Mouse (Mus musculus) forelimb bud, embryonic 11.5 days (tissue): Measurements from ENCODE around the gene Tnip1.
"Not testable (repeated sequence)": the region's sequence is repeated elsewhere in the genome, so short reads cannot be mapped to it uniquely, and the experiment has no call there.

Experiments
- DNase-seq: peaks from one replicate; pipeline ENCODE4 v3.0.0-alpha.2; 2012; ENCODE audit warnings: low read depth, low spot score

Gene Tnip1

GRCm38 (mm10) chr11:54911201-54911600 is 51.5 kb downstream of the Tnip1 start:
- no peak for DNase-seq

DNA sequence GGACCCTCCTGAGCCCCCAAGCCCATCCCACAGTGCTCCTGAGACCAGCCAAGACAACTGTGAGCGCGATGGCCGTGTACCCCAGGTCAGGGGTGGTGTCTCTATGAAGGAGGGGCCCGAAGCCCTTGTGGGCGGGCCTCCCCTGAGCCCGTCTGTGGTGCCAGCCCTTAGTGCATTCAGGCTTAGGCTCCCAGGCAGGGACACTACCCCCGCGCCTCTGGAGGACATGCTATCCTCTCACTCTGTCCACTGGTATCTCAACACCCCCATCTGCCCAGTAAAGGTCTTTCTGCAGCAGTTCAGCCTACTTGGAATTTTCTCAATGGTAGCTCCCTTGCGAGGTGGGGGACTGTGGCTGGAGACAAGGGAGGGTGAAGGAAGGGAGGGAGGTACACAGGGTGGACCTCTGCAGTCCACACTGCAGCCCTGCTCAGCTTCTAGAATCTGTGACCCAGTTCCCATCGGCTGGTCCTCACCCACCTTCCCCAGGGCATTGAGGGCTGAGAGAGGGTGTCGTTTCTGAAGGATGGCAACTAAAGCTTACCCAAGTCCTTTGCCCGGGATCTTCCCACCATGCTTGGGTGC is 52.5 kb downstream of the Tnip1 start:
- DNase-seq, result no peak

DNA sequence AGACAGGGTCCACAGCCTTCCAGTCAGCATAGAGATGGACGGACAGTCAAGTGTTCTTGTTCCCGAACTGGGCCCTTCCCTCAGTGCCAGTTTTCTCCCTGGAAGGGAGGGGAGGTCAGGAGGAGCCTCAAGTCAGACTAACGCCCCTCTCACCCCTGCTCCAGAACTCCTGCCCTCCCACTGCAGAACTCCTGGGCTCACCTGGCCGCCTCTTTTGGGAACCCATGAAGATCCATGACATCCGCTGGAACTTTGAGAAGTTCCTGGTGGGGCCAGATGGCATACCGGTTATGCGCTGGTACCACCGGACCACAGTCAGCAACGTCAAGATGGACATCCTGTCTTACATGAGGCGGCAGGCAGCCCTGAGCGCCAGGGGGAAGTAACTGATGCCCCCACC is 53.4 kb downstream of the Tnip1 start:
- DNase-seq, result no peak

DNA sequence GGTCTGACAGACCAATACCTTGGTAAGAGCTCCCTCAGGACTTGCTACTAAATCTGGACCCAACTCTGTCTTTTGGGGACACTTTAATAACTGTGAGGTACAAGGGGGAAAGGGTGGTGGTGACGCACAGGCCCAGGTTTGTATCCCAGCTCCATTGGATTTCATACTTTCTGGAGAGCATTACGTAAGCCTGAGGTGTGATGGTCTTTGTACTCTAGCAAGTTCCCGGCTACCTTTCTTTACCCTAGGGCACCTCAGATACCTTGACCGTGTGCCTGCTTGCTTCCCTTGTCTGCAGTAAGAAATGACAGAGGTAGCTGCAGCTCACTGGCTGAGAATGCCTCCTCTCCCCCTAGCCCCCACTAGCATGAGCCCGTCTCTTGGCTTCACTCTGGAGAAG is 55.5 kb downstream of the Tnip1 start:
- DNase-seq, result no peak

DNA sequence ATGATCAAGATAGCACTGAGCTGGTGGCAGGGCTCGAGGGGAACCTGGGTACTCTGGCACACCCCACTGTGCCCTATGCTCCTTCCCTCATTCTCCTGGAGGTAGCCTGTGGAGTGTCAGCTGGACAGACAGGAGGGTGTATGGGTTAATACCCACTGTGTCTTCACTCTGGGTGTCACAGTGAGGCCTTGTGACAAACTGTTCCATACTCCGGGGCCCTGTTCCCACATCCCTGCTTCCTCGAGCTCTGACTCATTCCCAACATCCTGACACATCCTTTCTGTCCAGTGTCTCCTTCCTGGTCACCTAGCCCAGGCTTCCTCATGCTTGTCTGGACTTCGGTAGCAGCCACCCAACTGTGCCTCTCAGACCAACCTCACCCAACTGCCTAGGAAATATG is 56.3 kb downstream of the Tnip1 start:
- no peak for DNase-seq

GRCm38 (mm10) chr11:54905931-54906330 is 56.8 kb downstream of the Tnip1 start:
- DNase-seq, result no peak

DNA sequence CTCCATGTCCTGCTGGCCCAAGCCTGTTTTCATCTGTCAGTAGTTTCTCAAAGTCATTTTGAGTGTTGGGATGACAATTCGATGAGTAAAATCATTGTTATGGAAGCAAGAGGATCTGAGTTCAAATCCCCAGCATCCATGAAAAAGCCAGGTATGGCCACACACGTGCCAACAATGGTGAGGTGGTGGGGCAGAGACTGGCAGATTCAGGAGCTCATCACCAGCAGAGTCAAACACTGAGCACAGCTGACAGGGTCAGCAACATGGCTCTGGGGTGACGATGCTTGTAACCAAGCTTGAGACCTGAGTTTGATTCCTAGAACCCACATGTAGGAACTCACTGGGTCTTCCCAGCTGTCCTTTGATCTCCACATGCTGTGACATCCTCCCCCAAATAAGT is 57.6 kb downstream of the Tnip1 start:
- no peak for DNase-seq

DNA sequence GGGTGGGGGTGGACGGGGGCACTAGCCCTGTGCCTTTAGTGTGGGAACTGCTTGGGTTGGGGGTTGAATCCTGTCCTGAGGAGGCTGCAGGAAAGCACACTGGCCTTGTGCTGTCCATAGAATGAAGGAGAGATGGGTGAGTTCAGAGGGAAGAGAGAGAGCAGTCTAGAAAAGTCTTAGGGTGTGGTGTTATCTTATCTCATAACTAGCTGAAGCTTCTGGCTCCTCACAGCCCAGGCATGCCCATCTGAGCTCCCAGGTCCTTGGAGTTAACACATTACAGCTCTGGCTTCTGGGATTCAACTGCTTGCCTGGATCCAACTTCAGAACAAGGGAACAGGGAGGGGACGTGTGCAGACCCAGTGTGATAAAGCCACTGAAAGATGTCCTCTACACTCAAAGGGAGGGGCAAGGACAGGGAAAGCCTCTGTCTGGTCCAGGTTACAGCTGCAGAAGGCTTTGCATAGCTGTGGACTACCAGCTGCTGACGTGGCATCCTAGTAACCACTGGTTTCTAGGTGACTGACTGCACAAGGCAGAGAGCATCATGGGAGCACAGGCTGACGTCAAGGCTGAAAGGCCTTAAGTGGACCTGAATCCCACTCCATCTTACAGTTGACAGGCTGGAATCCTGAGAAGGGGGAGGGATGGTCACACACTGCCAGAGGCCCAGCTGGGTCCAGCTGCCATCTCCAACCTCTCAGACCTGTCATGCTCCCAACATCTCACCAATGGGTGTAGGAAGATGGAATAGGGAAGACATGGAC is 58.6 kb downstream of the Tnip1 start:
- DNase-seq, result no peak

GRCm38 (mm10) chr11:54903339-54903738 is 59.4 kb downstream of the Tnip1 start:
- no peak for DNase-seq

GRCm38 (mm10) chr11:54902333-54903323 is 60.1 kb downstream of the Tnip1 start, which contains the start of gene Gpx3:
Gpx3 (plus strand) TSS chr11:54902453.
- DNase-seq, result peak; percentile 49

DNA sequence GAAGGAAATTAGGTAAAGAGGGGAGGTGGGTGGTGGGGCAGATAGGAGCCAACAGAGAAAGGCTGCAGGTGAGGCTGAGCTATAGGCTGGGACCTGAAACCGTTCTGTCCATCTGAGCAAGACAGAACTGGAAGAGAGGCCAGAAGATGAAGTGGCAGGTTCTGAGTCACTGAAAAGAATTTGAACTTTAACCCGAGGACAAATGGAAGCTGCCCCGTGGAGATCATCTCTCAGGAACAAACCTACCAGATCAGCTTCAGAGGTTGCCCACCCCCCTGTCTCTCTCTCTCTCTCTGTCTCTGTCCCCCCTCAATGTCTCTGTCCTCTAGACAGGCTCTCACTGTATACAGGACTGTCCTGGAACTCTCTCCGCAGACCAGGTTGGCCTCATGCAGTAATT is 63.1 kb downstream of the Tnip1 start:
- DNase-seq, result no peak

GRCm38 (mm10) chr11:54897470-54897869 is 65.2 kb downstream of the Tnip1 start:
- DNase-seq, result no peak

DNA sequence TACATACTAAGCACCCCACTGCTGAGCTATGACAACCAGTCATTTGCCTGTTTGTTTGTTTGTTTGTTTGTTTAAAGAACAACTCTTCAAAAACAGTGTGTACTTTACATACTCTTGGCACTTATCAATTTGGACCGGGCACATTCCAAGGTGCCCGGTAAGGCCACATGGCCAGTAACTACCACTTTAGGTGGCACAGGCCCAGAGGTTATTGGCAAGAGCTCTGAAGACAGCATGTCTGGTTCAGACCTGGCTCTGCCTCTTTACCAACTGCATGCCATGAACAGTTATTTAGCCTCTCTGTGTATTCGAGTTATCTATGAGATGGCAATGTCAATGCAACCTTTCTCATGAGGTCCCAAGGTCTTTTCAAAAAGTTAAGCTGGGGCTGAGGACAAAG is 66.1 kb downstream of the Tnip1 start:
- not testable (repeated sequence) for DNase-seq

GRCm38 (mm10) chr11:54894589-54894988 is 68.1 kb downstream of the Tnip1 start:
- no peak for DNase-seq

DNA sequence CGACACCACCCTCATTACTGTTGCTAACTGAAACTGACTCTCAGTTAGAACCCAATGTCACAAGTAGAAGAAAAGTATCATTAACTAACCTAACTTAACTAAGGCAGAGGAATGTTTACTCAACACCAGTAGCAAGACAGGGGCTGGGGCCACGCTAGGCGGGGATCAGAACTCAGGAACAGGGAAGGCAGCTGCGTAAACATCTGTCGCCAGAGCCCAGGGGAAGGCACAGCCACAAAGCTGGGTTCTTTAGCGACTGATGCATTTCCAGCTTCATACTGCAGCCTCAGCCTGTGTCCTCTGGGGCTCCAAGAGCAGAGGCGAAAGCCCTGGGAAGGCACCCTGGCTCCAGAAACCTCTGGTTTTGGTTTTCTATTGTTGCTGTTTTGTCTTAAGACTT is 70.6 kb downstream of the Tnip1 start:
- DNase-seq, result no peak

DNA sequence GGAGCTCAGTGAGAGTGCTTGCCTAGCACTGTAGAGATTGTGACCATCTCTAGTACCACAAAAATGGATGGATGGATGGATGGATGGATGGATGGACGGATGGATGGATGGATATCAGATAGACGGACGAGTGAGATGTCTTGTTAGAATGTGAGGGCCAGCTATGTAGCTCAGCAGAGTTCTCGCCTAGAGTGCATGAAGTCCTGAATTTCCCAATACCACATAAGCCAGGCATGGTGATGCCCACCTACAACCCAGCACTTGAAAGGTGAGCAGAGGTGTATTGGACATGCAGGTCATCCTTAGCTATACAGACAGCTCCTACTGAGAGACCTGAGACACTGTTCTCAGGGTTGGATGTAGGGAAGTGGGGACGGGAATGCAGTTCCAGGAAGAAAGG is 71.4 kb downstream of the Tnip1 start:
- DNase-seq, result no peak

- DNase-seq, result no peak
Observed at GRCm38 (mm10) chr11:54887927-54888326, 74.8 kb downstream of the Tnip1 start.

DNA sequence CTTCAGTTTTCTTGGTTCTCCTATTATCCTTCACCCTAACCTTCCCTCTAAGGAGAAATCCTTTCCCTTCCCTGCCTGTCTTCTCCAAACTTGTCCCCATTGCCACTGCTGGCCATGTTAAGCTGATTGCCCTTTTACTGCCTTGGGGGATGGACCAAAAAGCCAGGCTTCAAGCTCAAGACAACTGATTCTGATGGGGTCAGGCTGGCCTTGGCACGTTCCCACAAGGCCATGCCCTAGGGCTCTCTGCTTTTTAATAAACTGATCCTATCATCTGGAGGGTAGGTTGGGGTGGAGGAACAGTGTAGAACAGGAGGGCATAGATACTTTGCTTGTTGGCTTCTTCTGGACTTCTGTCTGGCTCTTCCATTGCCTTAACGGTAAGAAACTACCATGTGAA is 77.3 kb downstream of the Tnip1 start:
- DNase-seq, result no peak

GRCm38 (mm10) chr11:54884937-54885336 is 77.8 kb downstream of the Tnip1 start:
- DNase-seq, result peak; percentile 61

DNA sequence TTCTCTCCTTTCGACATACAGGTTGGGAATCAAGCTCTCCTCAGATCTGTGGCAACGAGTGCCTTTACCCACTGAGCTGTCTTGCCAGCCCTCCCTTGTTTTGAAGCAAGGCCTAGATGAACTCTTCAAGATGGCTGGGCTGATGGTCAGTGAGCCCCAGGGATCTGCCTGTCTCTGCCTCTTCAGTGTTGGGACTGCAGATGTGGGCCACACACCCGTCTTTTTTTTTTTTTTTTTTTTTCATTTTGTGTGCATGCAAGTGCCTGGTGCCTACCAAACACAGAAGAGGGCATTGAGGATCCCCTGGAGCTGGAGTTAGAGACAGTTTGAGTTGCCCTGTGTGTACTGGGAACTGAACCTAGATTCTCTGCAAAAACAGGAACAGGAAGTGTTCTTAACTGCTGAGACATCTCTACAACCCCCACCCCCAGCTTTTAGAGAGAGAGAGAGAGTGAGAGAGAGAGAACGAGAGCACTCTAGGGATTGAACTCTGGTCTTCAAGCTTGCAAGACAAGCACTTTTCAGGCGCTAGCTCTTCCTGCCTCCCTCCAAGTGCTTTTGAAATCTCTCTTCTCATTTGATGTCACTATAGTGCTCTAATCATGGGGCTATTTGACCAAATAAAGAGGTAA is 78.4 kb downstream of the Tnip1 start:
- DNase-seq, result no peak

DNA sequence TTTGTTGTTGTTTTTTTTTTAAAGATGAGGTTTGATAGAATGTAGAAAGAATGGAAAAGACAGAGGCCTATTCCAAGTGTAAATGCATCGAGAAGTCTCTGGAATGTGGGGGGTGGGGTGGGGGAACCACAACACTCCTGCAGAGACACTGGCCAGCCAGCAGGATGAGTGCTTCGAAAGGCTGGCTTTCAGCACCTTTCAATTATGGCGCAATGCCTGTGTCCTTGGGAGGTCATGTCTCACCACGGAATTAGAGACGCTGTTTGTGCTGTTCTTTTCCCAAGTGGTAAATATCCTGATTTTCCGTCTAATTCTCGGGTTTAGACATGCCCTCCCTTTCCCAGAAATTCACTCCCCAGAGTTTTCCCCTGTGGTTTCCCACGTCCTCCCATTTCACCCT is 80.0 kb downstream of the Tnip1 start:
- DNase-seq, result no peak

DNA sequence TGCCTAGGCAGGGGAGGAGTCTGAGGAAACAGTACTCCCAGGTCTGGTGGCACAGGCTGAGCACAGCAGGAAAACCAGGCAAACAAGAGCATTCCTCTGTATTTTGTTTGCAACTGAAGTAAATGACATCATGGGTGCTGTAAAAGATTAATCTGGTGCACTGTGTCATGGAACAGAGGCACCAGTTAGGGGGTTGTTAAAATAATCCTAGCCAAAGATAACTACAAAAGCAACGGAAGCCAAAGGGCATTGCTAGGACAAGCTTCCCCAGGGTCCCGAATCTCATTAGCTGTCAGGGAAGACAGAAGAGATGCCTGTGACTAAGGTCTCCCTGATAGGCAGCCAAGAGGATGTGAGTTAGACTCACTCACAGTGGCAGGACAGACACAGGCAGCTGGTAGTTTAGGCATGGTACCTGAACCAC is 81.7 kb downstream of the Tnip1 start:
- DNase-seq, result no peak
